Mouse (Mus musculus) ES-E14 (cell line): Measurements from ENCODE around the gene Ppm1k.

Source experiments
- CHD2 ChIP-seq: IDR thresholded peaks from 2 replicates; pipeline ENCODE4 v1.6.1; 2014; ENCODE audit warnings: mild to moderate bottlenecking, low read depth, low read length, inconsistent platforms
- HCFC1 ChIP-seq: IDR thresholded peaks from 2 replicates; pipeline ENCODE4 v1.6.1; 2012; ENCODE audit warnings: low read length, inconsistent platforms, borderline replicate concordance; ENCODE audit not compliant: insufficient read depth

- TF ChIP-seq HCFC1 (no peak), CHD2 (no peak)
Observed at GRCm38 (mm10) chr6:57544866-57545265, 9.6 kb upstream of the Ppm1k start.
